Mouse (Mus musculus) c-Kit-positive CD71-positive TER-119-positive erythroid progenitor cells, embryonic 14.5 days (primary cell): ENCODE measurements around the gene Enoph1.

Experiments
- DNase-seq: peaks from one replicate; pipeline ENCODE4 v3.0.0-alpha.2; 2013; ENCODE audit warnings: low spot score

The Enoph1 gene

GRCm38 (mm10) chr5:100079040-100079930, 39.5 kb downstream of the Enoph1 start:
- DNase-seq: no peak

DNA sequence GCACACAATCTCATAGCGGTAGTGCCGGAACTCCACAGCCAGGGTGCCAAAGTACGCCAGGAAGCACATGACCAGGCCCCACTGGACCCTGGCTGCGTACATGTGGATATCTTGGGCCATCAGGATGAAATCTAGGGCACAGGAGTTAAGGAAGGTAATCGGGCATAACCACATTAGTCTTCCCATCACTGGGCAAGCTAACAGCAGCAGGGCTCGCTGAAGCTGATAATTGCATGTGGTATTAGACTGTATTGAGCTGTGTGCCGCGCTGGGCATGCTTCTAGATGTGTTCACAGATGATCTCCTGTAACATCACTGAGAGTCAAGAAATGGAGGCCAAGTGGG, 40.1 kb downstream of the Enoph1 start:
- DNase-seq: no peak

- no peak for DNase-seq
Observed at GRCm38 (mm10) chr5:100082006-100082405, 42.2 kb downstream of the Enoph1 start.

DNA sequence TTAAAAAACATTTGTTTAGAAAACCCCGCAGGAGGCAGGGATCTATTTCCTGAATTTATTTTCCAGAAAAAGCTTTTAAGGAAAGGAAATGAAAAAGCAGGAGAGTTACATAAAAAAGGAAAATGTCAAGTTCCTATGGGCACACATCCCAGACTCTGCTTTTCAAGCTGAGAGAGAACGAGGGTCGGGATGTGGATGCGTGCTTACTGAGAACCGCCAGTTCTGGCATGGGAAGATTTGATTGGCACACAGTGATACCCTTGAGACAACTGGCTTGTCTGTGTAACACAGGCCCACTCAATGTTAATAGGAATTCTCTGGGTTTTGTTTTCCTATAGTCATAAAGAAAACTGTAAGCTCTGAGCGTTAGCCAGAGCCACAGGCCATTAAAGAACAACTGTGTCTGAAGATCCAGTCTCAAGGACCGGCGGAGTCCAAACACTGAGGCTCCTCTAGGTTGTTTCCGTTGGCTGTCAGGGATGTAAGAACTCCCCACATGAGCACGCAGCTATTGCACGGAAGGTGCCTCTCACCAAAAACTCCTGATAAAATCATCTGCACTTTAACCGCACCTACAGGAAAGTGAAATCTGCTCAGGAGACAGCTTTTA, 44.3 kb downstream of the Enoph1 start:
- DNase-seq: no peak

GRCm38 (mm10) chr5:100085097-100085496, 45.3 kb downstream of the Enoph1 start:
- no peak for DNase-seq

DNA sequence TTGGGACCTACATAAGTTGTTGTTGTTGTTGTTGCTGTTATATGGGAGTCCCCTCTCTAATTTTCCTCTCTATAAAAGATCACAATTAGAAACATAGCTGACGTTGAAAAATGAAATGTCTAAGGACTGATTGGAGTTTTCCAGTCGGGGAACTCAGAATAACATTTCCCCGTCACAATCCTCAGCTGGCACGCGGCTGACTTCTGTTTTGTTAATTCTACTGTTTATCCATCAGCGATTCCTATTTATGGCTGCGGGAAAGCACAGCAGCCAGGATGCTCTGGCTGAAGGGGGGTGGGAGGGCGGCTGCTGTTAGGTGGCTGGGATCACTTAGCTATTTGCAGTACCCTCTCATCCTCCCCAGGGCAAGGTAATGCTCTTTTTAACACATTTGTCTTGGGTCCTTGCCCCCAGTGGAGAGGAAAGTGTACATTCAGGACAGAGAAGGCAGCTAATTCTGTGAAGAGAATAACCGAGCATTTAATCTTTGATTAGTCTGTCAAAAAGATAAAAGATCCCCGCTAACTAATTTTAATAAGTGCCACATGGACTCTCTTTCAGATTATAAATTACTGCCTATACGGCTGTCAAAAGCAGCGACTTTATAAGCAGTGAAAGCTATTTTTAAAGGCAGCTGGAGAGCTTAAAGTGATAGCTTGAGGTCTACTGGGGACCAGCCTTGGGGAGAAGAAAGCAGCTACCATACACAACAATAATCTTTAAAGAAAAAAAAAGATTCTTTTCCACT, 50.9 kb downstream of the Enoph1 start:
- no peak for DNase-seq

GRCm38 (mm10) chr5:100091263-100091594, 51.4 kb downstream of the Enoph1 start:
- DNase-seq: no peak

DNA sequence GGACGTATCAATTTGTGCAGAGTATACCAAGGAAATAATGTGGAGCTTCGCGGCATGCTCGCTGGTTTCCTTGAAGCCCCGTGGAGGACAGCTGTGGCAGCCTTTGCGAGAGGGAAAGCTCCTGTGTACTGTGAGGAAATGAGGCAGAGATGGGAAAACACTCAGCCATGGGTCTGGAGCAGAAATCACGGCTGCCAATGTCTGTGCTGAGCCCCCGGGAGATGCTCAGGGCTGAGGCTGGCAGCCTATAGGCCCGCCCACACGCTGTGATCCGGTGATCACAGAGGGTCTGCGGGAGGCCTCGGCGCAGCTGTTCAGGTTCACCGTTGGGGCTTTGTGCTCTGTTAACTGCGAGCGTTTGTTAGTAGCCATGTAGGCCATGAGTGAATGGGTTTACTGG, 51.8 kb downstream of the Enoph1 start:
- DNase-seq: no peak

GRCm38 (mm10) chr5:100096955-100097354, 57.2 kb downstream of the Enoph1 start:
- no peak for DNase-seq

DNA sequence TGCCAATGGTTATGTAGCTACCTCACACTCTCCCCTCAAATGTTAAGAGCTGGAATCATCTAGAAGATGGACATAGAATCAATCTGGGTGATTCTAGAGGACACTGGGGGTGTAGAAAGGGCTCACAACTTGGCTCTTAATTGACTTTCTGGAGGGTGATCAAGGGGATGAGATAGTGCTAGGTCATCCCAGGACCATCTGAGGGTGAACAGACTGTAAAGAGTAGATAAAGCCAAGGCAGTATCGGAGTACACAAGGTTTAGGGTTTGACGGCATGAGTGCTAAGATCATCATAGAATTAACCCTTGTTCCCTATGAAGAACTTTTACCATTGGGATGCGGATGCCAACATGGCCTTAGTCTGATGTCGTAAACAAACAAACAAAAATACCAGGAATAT, 58.2 kb downstream of the Enoph1 start:
- DNase-seq: no peak

DNA sequence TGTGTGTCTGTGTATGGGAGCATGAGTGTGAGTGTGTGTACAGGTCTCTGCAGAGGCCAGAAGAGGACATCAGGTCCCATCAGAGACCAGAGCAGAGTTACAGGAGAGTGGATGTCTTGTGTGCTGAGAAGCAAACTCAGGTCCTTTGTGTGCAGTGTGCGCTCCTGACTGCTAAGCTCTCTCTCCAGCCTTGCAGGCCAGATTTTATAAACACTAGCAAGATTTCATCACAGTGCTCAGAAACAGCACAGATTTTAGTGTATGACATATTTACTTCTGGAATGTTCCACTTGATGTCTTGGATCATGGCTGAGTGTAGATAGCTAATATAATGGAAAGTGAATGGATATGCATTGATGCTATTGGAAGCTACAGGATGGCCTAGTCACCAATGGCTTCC, 62.6 kb downstream of the Enoph1 start:
- DNase-seq: no peak

DNA sequence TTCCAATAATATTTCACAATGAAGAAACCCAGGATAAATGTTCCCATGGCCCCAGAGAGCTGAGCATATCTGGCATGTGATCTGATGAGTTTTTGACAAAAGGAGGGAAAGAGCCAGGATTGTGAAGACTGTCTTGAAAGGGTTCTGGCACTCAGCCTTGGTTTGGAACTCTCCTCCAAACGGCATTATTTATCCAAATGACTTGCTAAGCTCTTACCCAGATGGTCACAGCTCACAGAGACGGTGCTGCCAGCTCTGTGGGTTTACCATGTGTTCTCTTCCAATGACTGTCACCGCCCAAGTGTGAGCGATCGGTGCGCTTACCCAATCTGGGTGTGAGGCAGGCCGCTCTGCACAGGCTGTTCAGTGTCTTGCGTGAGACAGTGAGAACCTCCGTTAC, 69.1 kb downstream of the Enoph1 start:
- no peak for DNase-seq

DNA sequence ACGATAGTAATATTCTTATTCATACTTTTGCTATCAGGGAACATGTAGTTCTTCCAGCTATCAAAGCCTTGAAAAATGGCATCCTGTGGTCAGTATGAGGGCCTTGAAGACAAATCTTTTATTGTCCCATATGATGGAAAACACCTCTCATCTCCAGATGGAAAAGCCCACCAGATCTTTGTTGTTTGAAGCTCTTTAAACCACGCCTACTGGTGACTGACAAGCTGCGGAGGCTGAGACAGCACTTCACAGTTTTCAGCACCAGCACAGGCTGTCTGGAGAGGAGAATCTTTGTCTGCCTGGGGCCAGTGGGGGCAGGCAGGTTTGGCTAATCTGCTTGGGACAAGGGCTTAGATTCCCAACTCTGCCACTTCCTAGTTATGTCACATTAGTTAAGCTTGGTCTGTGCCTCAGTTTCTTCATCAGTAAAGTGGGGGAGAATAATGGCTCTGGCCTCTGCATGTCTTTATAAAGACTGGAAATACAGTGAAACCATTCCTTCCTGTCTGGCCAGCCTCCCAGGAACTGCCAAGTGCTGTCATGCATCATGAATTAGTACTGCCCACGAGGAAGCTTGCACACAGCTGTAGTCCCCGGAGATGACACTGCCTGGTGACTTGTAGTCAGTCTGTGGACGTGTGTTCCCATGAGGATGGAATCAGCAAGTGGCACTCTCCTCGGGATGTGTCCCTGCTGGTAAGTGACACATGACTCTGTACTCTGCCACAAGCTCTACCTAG, 69.9 kb downstream of the Enoph1 start:
- no peak for DNase-seq

GRCm38 (mm10) chr5:100110581-100110980, 70.8 kb downstream of the Enoph1 start:
- no peak for DNase-seq

DNA sequence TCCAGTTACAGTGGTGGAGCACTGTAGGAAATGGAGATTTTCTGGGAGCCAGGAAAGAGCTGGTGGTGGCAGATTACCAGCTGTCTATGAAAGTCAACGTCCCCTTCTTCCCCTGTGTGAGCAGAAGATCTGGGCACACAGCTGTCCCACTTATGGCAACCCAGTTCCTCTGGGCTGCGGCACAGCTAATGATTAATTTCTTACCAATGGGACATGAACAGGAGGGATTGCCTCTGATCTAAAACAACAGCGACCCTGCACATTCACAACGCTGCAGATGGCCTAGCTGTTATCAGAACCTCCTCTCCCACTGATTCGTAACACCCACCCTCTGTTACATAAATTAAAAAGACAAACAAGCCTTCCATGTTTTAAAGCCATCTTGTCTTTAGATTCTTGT, 73.6 kb downstream of the Enoph1 start:
- DNase-seq: no peak
